Mouse (Mus musculus) heart, embryonic 16.5 days (tissue): ENCODE data around the gene Limk2. TPM values are rescaled to one million over a fixed set of nuclear protein-coding genes. Genes with fewer than 3 reads are reported as not detected.

Experiments used
- ATAC-seq: fragments of 200-750 bp; cut with Nextera tagmentation; replicated peaks from 2 replicates; pipeline ENCODE4 v1.8.0; 2017; ENCODE audit warnings: moderate number of reproducible peaks; ENCODE audit not compliant: insufficient read depth, low FRiP score; ENCODE audit errors: extremely low read depth
- H3K27ac ChIP-seq: fragments of 300-500 bp; sonication (generic); 2 replicates; pipeline ENCODE4 v1.5.1; 2014; ENCODE audit warnings: mild to moderate bottlenecking, low read length, control low read depth, moderate library complexity
- H3K27me3 ChIP-seq: fragments of 300-500 bp; sonication (generic); 2 replicates; pipeline ENCODE4 v1.6.1; 2014; ENCODE audit warnings: low read length, mixed read lengths; ENCODE audit not compliant: control insufficient read depth, insufficient read depth
- H3K36me3 ChIP-seq: fragments of 300-500 bp; sonication (generic); 2 replicates; pipeline ENCODE4 v1.6.1; 2014; ENCODE audit not compliant: control insufficient read depth, insufficient read depth
- H3K4me1 ChIP-seq: fragments of 300-500 bp; sonication (generic); 2 replicates; pipeline ENCODE4 v1.6.1; 2014; ENCODE audit warnings: low read length, mixed read lengths; ENCODE audit not compliant: control insufficient read depth, insufficient read depth
- H3K4me2 ChIP-seq: fragments of 300-500 bp; sonication (generic); 2 replicates; pipeline ENCODE4 v1.6.1; 2014; ENCODE audit warnings: low read depth, mild to moderate bottlenecking, control low read depth, low read length
- H3K4me3 ChIP-seq: fragments of 300-500 bp; sonication (generic); 2 replicates; pipeline ENCODE4 v1.5.1; 2014; ENCODE audit warnings: mild to moderate bottlenecking, control low read depth, low read length
- H3K9ac ChIP-seq: fragments of 300-500 bp; sonication (generic); 2 replicates; pipeline ENCODE4 v1.6.1; 2014; ENCODE audit warnings: low read length, control low read depth
- H3K9me3 ChIP-seq: fragments of 300-500 bp; sonication (generic); replicated peaks from 2 replicates; pipeline ENCODE4 v1.6.1; 2016; ENCODE audit warnings: low read length; ENCODE audit not compliant: control insufficient read depth
- WGBS: fragments of 180-500 bp; shearing (Covaris S2); extraction: QIAGEN DNeasy Blood & Tissue Kit; methylation state at CpG from one replicate; pipeline ENCODE4 v1.1.7; 2014; 5-methylcytosine and 5-hydroxymethylcytosine counted together
- polyA plus RNA-seq: library from polyadenylated mRNA; unstranded; fragments of >200 nt; fragmentation: Nextera tagmentation; extraction: Ambion mirVana; gene quantifications from 2 replicates; pipeline ENCODE4 v1.2.1, GENCODE M21; 2015

The Limk2 gene
- polyA plus RNA-seq, 1 experiment from 2014 or later = 47.1 TPM

DNA sequence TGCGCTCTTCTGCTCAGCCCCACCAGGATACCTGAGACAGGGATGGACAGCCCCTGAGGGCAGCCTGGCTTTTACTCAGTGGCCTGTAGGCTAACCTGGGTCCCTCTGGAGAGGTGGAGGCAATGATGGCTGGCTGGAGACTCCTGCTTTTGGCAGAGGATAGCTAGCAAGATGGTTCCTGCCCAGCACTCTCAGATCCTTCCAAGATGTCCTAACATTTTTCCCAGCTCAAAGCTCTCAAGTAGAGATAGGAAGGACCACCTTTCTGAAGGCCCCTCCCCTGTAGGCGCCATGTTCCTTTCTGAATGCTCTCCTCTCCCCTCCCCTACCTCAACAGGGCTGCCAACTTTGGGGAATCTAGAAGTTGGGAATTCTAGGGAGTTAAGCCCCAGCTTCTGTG lies 114.3 kb downstream of the Limk2 start:
- Histone ChIP-seq H3K36me3 (peaks cover 39% of the 10 kb centered on the region), H3K4me2 (no peak overlapping the region), H3K4me1 (peaks cover 36% of the 10 kb centered on the region)

More for the DNA sequence above, 114.3 kb downstream of the Limk2 start:
- Histone ChIP-seq H3K9ac (no peak overlapping the region), H3K27me3 (no peaks in the 10 kb centered on the region), H3K9me3 (no peaks in the 10 kb centered on the region), H3K27ac (no peak overlapping the region), H3K4me3 (no peak overlapping the region)
- WGBS = 88% methylated on average over 2 of the region's 2 CpGs
- no peak for ATAC-seq

Other genes with a start within 250 kb of the Limk2 start
- 12.0 and 12.1 TPM in 2 replicates for gene Sfi1, start 215.7 kb downstream of the Limk2 start, polyA plus RNA-seq
- gene Eif4enif1, start 206.8 kb downstream of the Limk2 start, polyA plus RNA-seq = 29.2 and 31.9 TPM in 2 replicates
- 166 and 198 TPM in 2 replicates for gene Drg1, start 142.8 kb downstream of the Limk2 start, polyA plus RNA-seq
- 25.7 and 26.3 TPM in 2 replicates for gene Patz1, start 120.3 kb downstream of the Limk2 start, polyA plus RNA-seq
- gene Pik3ip1, start 78.8 kb downstream of the Limk2 start, polyA plus RNA-seq = 40.9 and 41.1 TPM in 2 replicates
- 30.6 and 31.9 TPM in 2 replicates for gene Rnf185, start 43.2 kb upstream of the Limk2 start, polyA plus RNA-seq
- 0.20 and 0.22 TPM in 2 replicates for gene Pla2g3, start 79.1 kb upstream of the Limk2 start, polyA plus RNA-seq
- gene Inpp5j, start 95.6 kb upstream of the Limk2 start, polyA plus RNA-seq = 10.9 and 12.1 TPM in 2 replicates
- gene Selenom, start 105.5 kb upstream of the Limk2 start, polyA plus RNA-seq = 119 and 126 TPM in 2 replicates
- 93.9 and 104 TPM in 2 replicates for gene Smtn, start 131.4 kb upstream of the Limk2 start, polyA plus RNA-seq
- gene Morc2a, start 240.0 kb upstream of the Limk2 start, polyA plus RNA-seq = 18.1 and 19.2 TPM in 2 replicates